Mouse (Mus musculus): ENCODE data around the gene H6pd. TPM values are rescaled to one million over a fixed set of nuclear protein-coding genes. Genes with fewer than 3 reads are reported as not detected.
A peak's percentile ranks its signal among the peaks of the same experiment; 100 is the strongest.

H6pd gene
- 13.7 and 15.0 TPM in 2 replicates for polyA plus RNA-seq (2011; ENCODE audit: insufficient read depth, insufficient read length, low read depth, missing spikeins)

DNA sequence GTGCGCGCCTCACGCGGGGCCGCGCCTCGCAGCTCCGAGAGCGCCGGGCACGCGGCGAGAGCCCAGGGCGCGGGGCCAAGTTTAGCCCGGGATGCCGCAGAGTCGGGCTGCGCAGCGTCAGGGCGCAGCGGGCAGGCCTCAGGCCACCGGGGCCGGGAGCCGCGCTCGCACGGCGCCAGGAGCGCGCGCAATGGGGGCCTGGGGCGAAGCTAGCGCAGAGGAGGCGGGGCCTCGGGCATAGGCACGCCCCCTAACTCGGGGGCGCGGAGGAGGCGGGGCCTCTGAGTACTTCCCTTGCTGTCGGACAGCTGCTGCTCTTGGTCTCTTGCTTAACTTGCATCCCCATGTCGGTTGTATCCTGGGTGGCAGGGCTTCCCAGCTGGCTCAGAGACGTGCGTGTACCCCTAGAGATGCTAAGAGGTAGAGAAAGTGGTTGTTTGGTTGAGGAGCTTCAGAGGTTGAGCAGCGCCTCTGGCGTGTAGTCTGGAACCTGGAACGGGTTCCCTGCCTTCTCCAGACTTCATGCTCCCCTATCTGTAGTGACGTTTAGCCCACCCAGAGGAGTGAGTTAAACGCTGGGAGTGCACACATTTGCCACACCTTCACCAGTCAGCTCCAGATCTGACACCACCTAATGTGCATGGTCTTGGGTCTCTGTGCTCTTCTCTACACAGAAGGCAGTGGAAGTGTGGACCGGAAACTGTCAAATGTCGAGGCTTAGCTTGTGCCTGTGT lies at the start of gene H6pd:
TSS of gene H6pd (minus strand) at position 171 of the 734 bp plus-strand sequence.
- peak within 1 kb of the TSS; percentile 41 for H3K27ac ChIP-seq (ENCODE audit: insufficient read depth, low read length)
- H3K9ac ChIP-seq (ENCODE audit: low read depth, poor library complexity, severe bottlenecking) = peak within 1 kb of the TSS; percentile 76
- peak within 1 kb of the TSS; percentile 75 for H3K4me3 ChIP-seq (ENCODE audit: low read depth, low read length)
- H3K36me3 ChIP-seq (ENCODE audit: control insufficient read depth, insufficient read depth, low read length, poor library complexity, severe bottlenecking) = no peaks in the 10 kb centered on the region
- H3K27me3 ChIP-seq (ENCODE audit: control insufficient read depth, insufficient read depth, low read length, poor library complexity, severe bottlenecking) = no peaks in the 10 kb centered on the region
- TF ChIP-seq CTCF (IDR thresholded peaks at IDR 0.05; ENCODE audit: low read depth, low read length) (no peak), POLR2A (IDR thresholded peaks at IDR 0.05; ENCODE audit: insufficient read depth, low read length) (peak; percentile 71)
- H3K4me1 ChIP-seq (ENCODE audit: control insufficient read depth, insufficient read depth, low read length) = peaks cover 6% of the 10 kb centered on the region
- H3K9me3 ChIP-seq (replicated peaks; ENCODE audit: control insufficient read depth, insufficient read depth, low read length, poor library complexity, severe bottlenecking) = no peaks in the 10 kb centered on the region

GRCm38 (mm10) chr4:150057722-150058121 lies 48.9 kb upstream of the H6pd start:
- Histone ChIP-seq H3K4me1 (ENCODE audit: control insufficient read depth, insufficient read depth, low read length) (peaks cover 2% of the 10 kb centered on the region), H3K9me3 (replicated peaks; ENCODE audit: control insufficient read depth, insufficient read depth, low read length, poor library complexity, severe bottlenecking) (no peaks in the 10 kb centered on the region), H3K36me3 (ENCODE audit: control insufficient read depth, insufficient read depth, low read length, poor library complexity, severe bottlenecking) (peaks cover 72% of the 10 kb centered on the region), H3K4me3 (ENCODE audit: low read depth, low read length) (no peak overlapping the region), H3K27me3 (ENCODE audit: control insufficient read depth, insufficient read depth, low read length, poor library complexity, severe bottlenecking) (no peaks in the 10 kb centered on the region), H3K27ac (ENCODE audit: insufficient read depth, low read length) (no peak overlapping the region), H3K9ac (ENCODE audit: low read depth, poor library complexity, severe bottlenecking) (no peak overlapping the region)
- TF ChIP-seq EP300 (IDR thresholded peaks at IDR 0.05; ENCODE audit: insufficient read depth, low read depth, low read length) (no peak), CTCF (IDR thresholded peaks at IDR 0.05; ENCODE audit: low read depth, low read length) (no peak), POLR2A (IDR thresholded peaks at IDR 0.05; ENCODE audit: insufficient read depth, low read length) (no peak)

GRCm38 (mm10) chr4:150056171-150056570 lies 47.3 kb upstream of the H6pd start:
- TF ChIP-seq POLR2A (IDR thresholded peaks at IDR 0.05; ENCODE audit: insufficient read depth, low read length) = no peak
- no peak for TF ChIP-seq EP300 (IDR thresholded peaks at IDR 0.05; ENCODE audit: insufficient read depth, low read depth, low read length)
- TF ChIP-seq CTCF (IDR thresholded peaks at IDR 0.05; ENCODE audit: low read depth, low read length) = no peak
- peaks cover 68% of the 10 kb centered on the region for H3K36me3 ChIP-seq (ENCODE audit: control insufficient read depth, insufficient read depth, low read length, poor library complexity, severe bottlenecking)
- peaks cover under 1% of the 10 kb centered on the region for H3K4me1 ChIP-seq (ENCODE audit: control insufficient read depth, insufficient read depth, low read length)
- no peak overlapping the region for H3K27ac ChIP-seq (ENCODE audit: insufficient read depth, low read length)
- no peak overlapping the region for H3K4me3 ChIP-seq (ENCODE audit: low read depth, low read length)
- no peaks in the 10 kb centered on the region for H3K9me3 ChIP-seq (replicated peaks; ENCODE audit: control insufficient read depth, insufficient read depth, low read length, poor library complexity, severe bottlenecking)
- no peak overlapping the region for H3K9ac ChIP-seq (ENCODE audit: low read depth, poor library complexity, severe bottlenecking)
- H3K27me3 ChIP-seq (ENCODE audit: control insufficient read depth, insufficient read depth, low read length, poor library complexity, severe bottlenecking) = no peaks in the 10 kb centered on the region

DNA sequence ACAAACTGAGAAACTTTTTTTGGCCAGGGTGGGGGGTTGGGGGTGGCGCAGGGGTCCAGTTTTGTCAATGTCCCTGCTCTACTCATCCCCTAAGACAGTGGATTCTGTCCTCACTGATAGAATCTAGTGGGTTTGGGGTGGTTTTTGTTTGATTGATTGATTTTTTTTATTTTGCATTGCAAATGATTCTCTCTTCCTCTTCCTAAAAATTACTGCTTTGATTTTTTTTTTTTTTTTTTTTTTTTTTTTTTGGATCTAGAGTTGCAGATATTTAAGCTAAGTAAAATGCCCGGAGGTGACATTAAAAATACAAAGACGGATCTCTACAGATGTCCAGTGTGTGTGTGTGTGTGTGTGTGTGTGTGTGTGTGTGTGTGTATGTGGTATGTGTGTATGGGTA lies 43.6 kb upstream of the H6pd start:
- H3K9ac ChIP-seq (ENCODE audit: low read depth, poor library complexity, severe bottlenecking) = no peak overlapping the region
- no peaks in the 10 kb centered on the region for H3K9me3 ChIP-seq (replicated peaks; ENCODE audit: control insufficient read depth, insufficient read depth, low read length, poor library complexity, severe bottlenecking)
- no peak overlapping the region for H3K27ac ChIP-seq (ENCODE audit: insufficient read depth, low read length)
- H3K4me1 ChIP-seq (ENCODE audit: control insufficient read depth, insufficient read depth, low read length) = peaks cover 3% of the 10 kb centered on the region
- TF ChIP-seq POLR2A (IDR thresholded peaks at IDR 0.05; ENCODE audit: insufficient read depth, low read length) (no peak), CTCF (IDR thresholded peaks at IDR 0.05; ENCODE audit: low read depth, low read length) (no peak), EP300 (IDR thresholded peaks at IDR 0.05; ENCODE audit: insufficient read depth, low read depth, low read length) (no peak)
- H3K36me3 ChIP-seq (ENCODE audit: control insufficient read depth, insufficient read depth, low read length, poor library complexity, severe bottlenecking) = peaks cover 40% of the 10 kb centered on the region
- H3K27me3 ChIP-seq (ENCODE audit: control insufficient read depth, insufficient read depth, low read length, poor library complexity, severe bottlenecking) = no peaks in the 10 kb centered on the region
- H3K4me3 ChIP-seq (ENCODE audit: low read depth, low read length) = no peak overlapping the region

GRCm38 (mm10) chr4:150051514-150051913 lies 42.7 kb upstream of the H6pd start:
- no peak for TF ChIP-seq CTCF (IDR thresholded peaks at IDR 0.05; ENCODE audit: low read depth, low read length)
- no peak for TF ChIP-seq POLR2A (IDR thresholded peaks at IDR 0.05; ENCODE audit: insufficient read depth, low read length)
- no peak for TF ChIP-seq EP300 (IDR thresholded peaks at IDR 0.05; ENCODE audit: insufficient read depth, low read depth, low read length)
- no peaks in the 10 kb centered on the region for H3K27me3 ChIP-seq (ENCODE audit: control insufficient read depth, insufficient read depth, low read length, poor library complexity, severe bottlenecking)

GRCm38 (mm10) chr4:150049564-150050226 lies 40.9 kb upstream of the H6pd start:
- H3K27ac ChIP-seq (ENCODE audit: insufficient read depth, low read length) = peak overlapping the region; percentile 62
- peaks cover 20% of the 10 kb centered on the region for H3K36me3 ChIP-seq (ENCODE audit: control insufficient read depth, insufficient read depth, low read length, poor library complexity, severe bottlenecking)
- TF ChIP-seq EP300 (IDR thresholded peaks at IDR 0.05; ENCODE audit: insufficient read depth, low read depth, low read length) = no peak
- TF ChIP-seq CTCF (IDR thresholded peaks at IDR 0.05; ENCODE audit: low read depth, low read length) = peak; percentile 42
- H3K4me1 ChIP-seq (ENCODE audit: control insufficient read depth, insufficient read depth, low read length) = peaks cover 3% of the 10 kb centered on the region
- H3K9me3 ChIP-seq (replicated peaks; ENCODE audit: control insufficient read depth, insufficient read depth, low read length, poor library complexity, severe bottlenecking) = no peaks in the 10 kb centered on the region
- no peaks in the 10 kb centered on the region for H3K27me3 ChIP-seq (ENCODE audit: control insufficient read depth, insufficient read depth, low read length, poor library complexity, severe bottlenecking)
- H3K9ac ChIP-seq (ENCODE audit: low read depth, poor library complexity, severe bottlenecking) = peak overlapping the region; percentile 97
- peak overlapping the region; percentile 72 for H3K4me3 ChIP-seq (ENCODE audit: low read depth, low read length)

More at GRCm38 (mm10) chr4:150051514-150051913, 42.7 kb upstream of the H6pd start:
- Histone ChIP-seq H3K9me3 (replicated peaks; ENCODE audit: control insufficient read depth, insufficient read depth, low read length, poor library complexity, severe bottlenecking) (no peaks in the 10 kb centered on the region), H3K36me3 (ENCODE audit: control insufficient read depth, insufficient read depth, low read length, poor library complexity, severe bottlenecking) (peaks cover 33% of the 10 kb centered on the region), H3K4me1 (ENCODE audit: control insufficient read depth, insufficient read depth, low read length) (peaks cover 3% of the 10 kb centered on the region), H3K4me3 (ENCODE audit: low read depth, low read length) (no peak overlapping the region), H3K9ac (ENCODE audit: low read depth, poor library complexity, severe bottlenecking) (no peak overlapping the region), H3K27ac (ENCODE audit: insufficient read depth, low read length) (no peak overlapping the region)

Measured in ES-Bruce4 (cell line).